Mouse (Mus musculus): ENCODE measurements around the gene Phtf2. TPM values are rescaled to one million over a fixed set of nuclear protein-coding genes. Genes with fewer than 3 reads are reported as not detected.

Phtf2 gene
- polyA plus RNA-seq, 1 experiment from 2014 or later = 13.9 TPM

Other genes with a start within 250 kb of the Phtf2 start
- gene Tmem60, start 67 bp upstream of the Phtf2 start, polyA plus RNA-seq (2015; fragmentation: Nextera tagmentation; extraction: Ambion mirVana) = 47.8 and 49.0 TPM in 2 replicates
- 4.2 and 4.6 TPM in 2 replicates for gene Rsbn1l, start 74.3 kb upstream of the Phtf2 start, polyA plus RNA-seq (2015; fragmentation: Nextera tagmentation; extraction: Ambion mirVana)
- 11.6 and 15.0 TPM in 2 replicates for gene Ptpn12, start 173.8 kb upstream of the Phtf2 start, polyA plus RNA-seq (2015; fragmentation: Nextera tagmentation; extraction: Ambion mirVana)

Data from stomach, embryonic 16.5 days (tissue).